Mouse (Mus musculus): ENCODE results near the gene Dnmt3l. TPM values are rescaled to one million over a fixed set of nuclear protein-coding genes. Genes with fewer than 3 reads are reported as not detected.

Gene Dnmt3l
- polyA plus RNA-seq, 1 experiment from 2014 or later: not detected

DNA sequence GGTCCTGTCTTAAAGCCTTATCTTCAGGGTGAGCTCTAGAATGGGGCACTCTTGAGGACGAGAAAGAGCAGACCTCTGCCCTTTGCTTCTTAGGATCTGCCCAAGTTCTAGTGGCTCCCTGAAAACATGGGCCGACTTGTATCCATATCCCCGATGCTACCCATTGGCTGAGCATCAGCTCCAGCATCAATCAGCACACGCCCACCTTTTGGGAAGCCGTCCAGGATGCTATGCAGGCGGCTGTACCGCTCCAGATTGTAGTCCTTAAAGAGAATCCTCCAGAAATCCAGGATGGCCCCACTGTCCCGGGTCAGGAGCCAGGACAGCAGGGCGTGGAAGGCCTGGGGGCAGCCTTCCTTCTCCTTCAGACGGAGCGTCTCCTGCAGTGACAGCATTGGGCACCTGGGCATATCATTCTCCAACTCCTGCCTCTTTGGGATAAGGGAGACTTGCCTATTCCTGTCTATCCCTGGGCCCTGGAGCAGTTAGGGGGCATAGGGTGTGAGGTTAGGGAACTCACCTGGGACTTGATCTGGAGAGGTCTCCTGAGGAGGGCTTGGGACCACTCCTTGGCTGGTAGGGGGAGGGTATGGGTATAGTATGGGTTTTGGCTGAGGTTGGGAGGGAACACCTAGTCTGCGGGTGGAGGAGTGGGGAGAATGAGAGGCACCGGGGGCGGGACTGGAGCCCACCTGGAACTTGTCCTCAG, 1.1 kb downstream of the Dnmt3l start:
- WGBS: 63% methylated on average over 14 of the region's 14 CpGs
- no peak overlapping the region for H3K27ac ChIP-seq (replicated peaks)
- no peaks in the 10 kb centered on the region for H3K36me3 ChIP-seq
- H3K9ac ChIP-seq: peak overlapping the region; percentile 17; the same call in 1 of the 2 replicates
- H3K4me1 ChIP-seq (replicated peaks): 0 out of 2 replicates have a peak, but pooled peaks cover 5% of the 10 kb centered on the region
- peak overlapping the region; percentile 51 for H3K4me2 ChIP-seq
- no peaks in the 10 kb centered on the region for H3K9me3 ChIP-seq
- H3K27me3 ChIP-seq: 0 out of 2 replicates have a peak, but pooled peaks cover 8% of the 10 kb centered on the region
- ATAC-seq (ENCODE audit: low read depth): peak; percentile 34; the same call in 1 of the 2 replicates
- H3K4me3 ChIP-seq: peak overlapping the region; percentile 27

DNA sequence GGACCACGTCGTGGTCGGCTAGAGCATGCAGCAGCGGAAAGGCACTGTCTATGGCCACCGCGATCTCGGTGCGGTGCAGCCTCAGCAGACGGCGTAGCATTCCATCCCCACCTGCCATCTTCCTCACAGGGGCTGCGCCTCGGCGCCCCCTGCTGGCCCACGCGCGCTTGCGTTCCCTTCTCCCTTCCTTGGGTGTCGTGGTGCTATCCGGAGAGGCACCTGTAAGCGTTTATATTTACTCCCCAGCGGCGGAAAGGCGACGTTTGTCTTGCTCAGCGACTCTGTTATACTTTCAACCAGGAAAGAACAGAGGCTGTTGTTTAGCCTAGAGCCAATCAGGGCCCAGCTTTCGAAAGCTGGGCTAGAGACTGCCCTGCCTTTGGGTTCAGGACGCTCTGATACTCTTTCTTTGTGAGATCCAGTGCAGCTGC, 1.7 kb downstream of the Dnmt3l start, which contains the start of gene Aire:
Gene Aire (minus strand): TSS at position 205 of the 431 bp plus-strand sequence.
- 0 out of 2 replicates have a peak, but pooled peaks cover 5% of the 10 kb centered on the region for H3K4me1 ChIP-seq (replicated peaks)
- H3K27me3 ChIP-seq: 0 out of 2 replicates have a peak, but pooled peaks cover 8% of the 10 kb centered on the region
- H3K36me3 ChIP-seq: no peaks in the 10 kb centered on the region
- 2% methylated on average over 27 of the region's 27 CpGs for WGBS
- H3K27ac ChIP-seq (replicated peaks): no peak within 1 kb of the TSS
- ATAC-seq (ENCODE audit: low read depth): peak; percentile 81
- peak within 1 kb of the TSS; percentile 17; the same call in 1 of the 2 replicates for H3K9ac ChIP-seq
- no peaks in the 10 kb centered on the region for H3K9me3 ChIP-seq
- peak within 1 kb of the TSS; percentile 51 for H3K4me2 ChIP-seq
- peak within 1 kb of the TSS; percentile 27 for H3K4me3 ChIP-seq

DNA sequence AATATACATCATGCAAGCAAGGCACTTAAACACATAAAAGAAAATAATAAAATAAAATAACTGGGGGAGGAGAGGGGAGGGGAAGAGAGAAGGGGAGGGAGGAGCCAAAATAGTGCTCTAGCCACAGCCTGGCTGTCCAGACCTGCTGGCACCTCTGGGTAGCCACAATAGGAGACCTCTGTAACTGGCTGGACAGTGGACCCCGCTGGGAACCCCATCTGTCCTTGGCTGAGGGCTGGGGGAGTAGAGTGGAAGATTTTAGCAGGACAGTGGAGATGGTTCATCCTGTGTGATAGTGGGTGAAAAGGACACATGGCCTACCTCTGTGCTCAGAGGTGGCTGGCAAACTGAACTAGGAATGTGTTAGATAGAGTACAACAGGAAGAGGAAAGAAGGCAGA, 2.8 kb downstream of the Dnmt3l start:
- WGBS: 53% methylated on average over 1 of the region's 1 CpGs
- Histone ChIP-seq H3K4me2 (no peak overlapping the region), H3K27ac (replicated peaks) (no peak overlapping the region), H3K9me3 (no peaks in the 10 kb centered on the region), H3K4me3 (no peak overlapping the region), H3K36me3 (no peaks in the 10 kb centered on the region), H3K4me1 (replicated peaks) (0 out of 2 replicates have a peak, but pooled peaks cover 5% of the 10 kb centered on the region), H3K27me3 (0 out of 2 replicates have a peak, but pooled peaks cover 8% of the 10 kb centered on the region), H3K9ac (no peak overlapping the region)
- ATAC-seq (ENCODE audit: low read depth): no peak

DNA sequence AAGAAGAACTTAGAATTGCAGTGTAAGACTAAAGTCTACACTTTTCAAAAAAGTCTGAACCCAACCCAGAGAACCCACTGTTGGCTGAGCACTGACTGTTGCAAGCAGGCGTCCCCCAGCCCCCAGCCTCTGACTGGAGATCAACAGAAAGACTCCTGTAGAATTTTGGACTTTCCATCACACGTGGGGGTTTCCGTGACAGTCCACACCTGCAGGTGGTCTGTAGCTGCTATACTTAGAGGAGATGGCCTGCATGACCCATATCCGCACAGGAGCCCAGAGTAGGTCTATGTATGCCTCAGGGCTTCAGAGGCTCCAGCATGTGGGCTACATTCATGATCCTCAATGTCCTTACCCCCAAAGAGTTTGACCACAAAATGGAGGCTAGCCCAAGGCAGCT, 4.6 kb downstream of the Dnmt3l start:
- no peak overlapping the region for H3K4me2 ChIP-seq
- no peak for ATAC-seq (ENCODE audit: low read depth)
- no peaks in the 10 kb centered on the region for H3K36me3 ChIP-seq
- no peaks in the 10 kb centered on the region for H3K9me3 ChIP-seq
- H3K9ac ChIP-seq: no peak overlapping the region
- H3K27ac ChIP-seq (replicated peaks): no peak overlapping the region
- H3K4me1 ChIP-seq (replicated peaks): 0 out of 2 replicates have a peak, but pooled peaks cover 5% of the 10 kb centered on the region
- 0 out of 2 replicates have a peak, but pooled peaks cover 8% of the 10 kb centered on the region for H3K27me3 ChIP-seq
- WGBS: 86% methylated on average over 4 of the region's 4 CpGs
- H3K4me3 ChIP-seq: no peak overlapping the region

GRCm38 (mm10) chr10:78048061-78048730, 6.4 kb downstream of the Dnmt3l start:
- Histone ChIP-seq H3K36me3 (no peaks in the 10 kb centered on the region), H3K4me2 (no peak overlapping the region), H3K9ac (no peak overlapping the region), H3K4me3 (no peak overlapping the region), H3K27me3 (no peaks in the 10 kb centered on the region), H3K9me3 (no peaks in the 10 kb centered on the region), H3K4me1 (replicated peaks) (0 out of 2 replicates have a peak, but pooled peaks cover 3% of the 10 kb centered on the region), H3K27ac (replicated peaks) (no peak overlapping the region)
- ATAC-seq (ENCODE audit: low read depth): no peak
- WGBS: 86% methylated on average over 9 of the region's 10 CpGs

DNA sequence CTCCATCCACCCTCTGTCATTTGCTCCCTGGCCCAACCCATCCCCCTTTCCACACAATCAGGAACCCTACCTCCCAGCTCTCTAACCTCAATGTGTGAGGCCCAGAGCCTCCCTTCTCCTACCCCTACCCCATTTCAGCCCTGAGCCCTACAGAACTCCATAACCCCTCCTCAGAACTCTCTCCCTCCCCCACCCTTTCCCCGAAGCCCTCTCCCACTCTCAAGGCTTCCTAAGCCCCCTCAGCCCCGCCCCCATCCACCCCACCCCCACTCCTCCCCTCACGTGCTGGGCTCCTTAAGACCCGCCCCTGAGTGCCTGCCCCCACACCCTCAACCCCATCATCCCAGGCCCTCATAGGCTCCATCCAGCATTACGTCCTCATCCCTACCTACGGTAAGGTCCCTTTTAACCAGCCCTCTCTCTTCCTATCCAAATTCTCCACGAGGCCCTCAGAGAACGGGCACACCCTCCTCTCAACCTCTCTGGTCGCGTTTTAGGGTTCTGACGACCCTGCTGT, 7.8 kb downstream of the Dnmt3l start:
- H3K27ac ChIP-seq (replicated peaks): no peak overlapping the region
- H3K9ac ChIP-seq: no peak overlapping the region
- no peak overlapping the region for H3K4me3 ChIP-seq
- 66% methylated on average over 11 of the region's 11 CpGs for WGBS
- H3K9me3 ChIP-seq: no peaks in the 10 kb centered on the region
- ATAC-seq (ENCODE audit: low read depth): no peak
- H3K36me3 ChIP-seq: no peaks in the 10 kb centered on the region
- H3K4me2 ChIP-seq: no peak overlapping the region
- no peaks in the 10 kb centered on the region for H3K27me3 ChIP-seq
- no peaks in the 10 kb centered on the region for H3K4me1 ChIP-seq (replicated peaks)

DNA sequence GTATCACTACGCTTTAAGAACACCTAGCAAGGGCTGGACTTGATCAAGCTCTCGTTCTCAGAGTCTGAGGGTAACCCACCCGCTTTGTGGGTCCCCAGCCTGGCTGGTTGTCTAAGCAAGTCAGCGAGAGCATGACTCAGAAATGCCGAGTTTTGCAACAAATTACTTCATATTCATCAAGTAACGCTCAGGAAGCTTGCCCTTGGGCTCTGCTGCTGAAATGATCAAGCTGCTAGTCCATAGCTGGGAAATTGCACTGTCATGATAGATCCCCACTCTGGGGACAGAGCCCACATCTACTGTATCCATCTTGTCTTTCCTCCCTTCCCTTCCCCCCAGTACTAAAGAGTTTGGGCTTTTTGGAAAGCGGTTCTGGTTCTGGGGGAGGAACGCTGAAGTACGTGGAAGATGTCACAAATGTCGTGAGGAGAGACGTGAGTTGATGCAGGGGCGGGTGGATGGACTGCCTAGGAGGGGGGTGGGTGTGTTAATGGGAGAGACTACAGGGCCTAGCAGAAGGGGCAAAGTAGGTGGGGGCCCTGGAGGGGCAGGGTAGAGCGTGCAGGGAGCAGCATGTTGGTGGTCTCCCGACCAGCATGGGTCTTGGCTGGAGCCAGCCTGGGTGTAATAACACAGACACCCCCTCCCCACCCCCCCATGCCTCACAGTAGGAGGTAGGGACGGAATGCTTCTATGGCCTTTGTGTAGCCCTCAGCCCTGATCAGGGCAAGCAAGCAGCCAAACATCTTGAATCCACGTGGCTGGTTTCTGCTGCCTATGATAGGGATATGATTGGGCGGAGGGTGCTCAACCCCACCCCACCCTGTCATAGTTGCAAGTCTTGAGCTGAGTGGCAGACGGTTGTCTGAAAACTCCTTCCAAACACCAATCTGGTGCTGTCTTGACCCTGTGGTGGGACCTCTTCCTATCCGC, 13.2 kb downstream of the Dnmt3l start:
- Histone ChIP-seq H3K4me1 (replicated peaks) (no peaks in the 10 kb centered on the region), H3K36me3 (no peaks in the 10 kb centered on the region), H3K4me2 (no peak overlapping the region), H3K9me3 (no peaks in the 10 kb centered on the region), H3K4me3 (no peak overlapping the region), H3K27ac (replicated peaks) (no peak overlapping the region), H3K9ac (no peak overlapping the region), H3K27me3 (no peaks in the 10 kb centered on the region)
- ATAC-seq (ENCODE audit: low read depth): no peak
- 68% methylated on average over 19 of the region's 19 CpGs for WGBS

- 91% methylated on average over 8 of the region's 8 CpGs for WGBS
- no peak overlapping the region for H3K4me2 ChIP-seq
- H3K36me3 ChIP-seq: no peaks in the 10 kb centered on the region
- no peak overlapping the region for H3K27ac ChIP-seq (replicated peaks)
- ATAC-seq (ENCODE audit: low read depth): no peak
- no peak overlapping the region for H3K9ac ChIP-seq
- H3K4me3 ChIP-seq: no peak overlapping the region
- H3K4me1 ChIP-seq (replicated peaks): no peaks in the 10 kb centered on the region
- H3K27me3 ChIP-seq: no peaks in the 10 kb centered on the region
- H3K9me3 ChIP-seq: no peaks in the 10 kb centered on the region
Observed at GRCm38 (mm10) chr10:78057056-78057455, 15.3 kb downstream of the Dnmt3l start.

- Histone ChIP-seq H3K36me3 (no peaks in the 10 kb centered on the region), H3K4me3 (no peak overlapping the region), H3K27me3 (peaks cover 8% of the 10 kb centered on the region), H3K9ac (no peak overlapping the region), H3K27ac (replicated peaks) (no peak overlapping the region), H3K4me1 (replicated peaks) (no peaks in the 10 kb centered on the region), H3K4me2 (no peak overlapping the region), H3K9me3 (no peaks in the 10 kb centered on the region)
- 90% methylated on average over 9 of the region's 9 CpGs for whole genome bisulfite sequencing
- ATAC-seq (ENCODE audit: low read depth): no peak
Observed at GRCm38 (mm10) chr10:78063122-78063521, 21.4 kb downstream of the Dnmt3l start.

- no peak overlapping the region for H3K4me3 ChIP-seq
- no peak overlapping the region for H3K9ac ChIP-seq
- no peak for ATAC-seq (ENCODE audit: low read depth)
- H3K27ac ChIP-seq (replicated peaks): no peak overlapping the region
- H3K4me1 ChIP-seq (replicated peaks): peaks cover 16% of the 10 kb centered on the region
- 31% methylated on average over 4 of the region's 4 CpGs for WGBS
- no peak overlapping the region for H3K4me2 ChIP-seq
- no peaks in the 10 kb centered on the region for H3K9me3 ChIP-seq
- H3K36me3 ChIP-seq: no peaks in the 10 kb centered on the region
- H3K27me3 ChIP-seq: peaks cover 38% of the 10 kb centered on the region
Observed at GRCm38 (mm10) chr10:78067226-78067625, 25.5 kb downstream of the Dnmt3l start.

DNA sequence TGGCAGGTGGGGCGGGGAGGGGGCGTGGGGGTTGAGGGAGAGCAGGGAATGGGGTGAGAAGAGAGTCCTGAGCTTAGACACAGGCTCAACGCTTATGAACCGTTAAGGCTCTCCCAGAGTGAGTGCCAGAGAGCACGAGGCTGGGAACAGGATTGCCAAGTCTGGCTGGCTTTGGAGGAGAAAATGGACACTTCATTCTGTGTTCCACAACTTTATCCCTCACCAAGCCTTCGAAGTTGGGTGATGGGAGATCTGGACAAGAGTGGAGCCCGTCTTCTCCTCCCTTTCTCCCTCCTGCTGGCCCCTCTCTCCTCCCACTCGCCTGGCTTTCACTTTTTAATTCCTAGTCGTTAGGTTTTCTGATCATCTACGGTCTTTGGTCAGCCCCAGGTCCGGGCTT, 26.8 kb downstream of the Dnmt3l start:
- H3K4me3 ChIP-seq: peak overlapping the region; percentile 55
- no peak overlapping the region for H3K27ac ChIP-seq (replicated peaks)
- peak overlapping the region; percentile 99 for H3K4me2 ChIP-seq
- 27% methylated on average over 11 of the region's 11 CpGs for WGBS
- H3K9ac ChIP-seq: peak overlapping the region; percentile 69; the same call in 1 of the 2 replicates
- no peaks in the 10 kb centered on the region for H3K36me3 ChIP-seq
- no peak for ATAC-seq (ENCODE audit: low read depth)
- no peaks in the 10 kb centered on the region for H3K9me3 ChIP-seq
- peaks cover 16% of the 10 kb centered on the region for H3K4me1 ChIP-seq (replicated peaks)
- peaks cover 38% of the 10 kb centered on the region for H3K27me3 ChIP-seq
